Mouse (Mus musculus) adrenal gland, adult 2 months (tissue): ENCODE measurements around the gene Plet1. TPM values are rescaled to one million over a fixed set of nuclear protein-coding genes. Genes with fewer than 3 reads are reported as not detected.

Experiments used
- DNase-seq: peaks from one replicate; pipeline ENCODE4 v3.0.0; 2021
- long read RNA-seq: library from polyadenylated mRNA; stranded (forward); transcript quantifications from one replicate; pipeline ENCODE4 v2.0.0, GENCODE M21; 2021
- polyA plus RNA-seq: library from polyadenylated mRNA; depleted of rRNA; stranded (reverse); fragments of >200 nt; gene quantifications from 2 replicates; pipeline ENCODE4 v1.2.3, GENCODE M21; 2012; rRNA removed
- total RNA-seq, 2 experiments: library from RNA; stranded (reverse); gene quantifications; 2 replicates each; pipeline ENCODE4 v1.2.3; 2021

Plet1 gene
- total RNA-seq (under 1 TPM; 0.46 to 0.59 TPM), polyA plus RNA-seq (0.08 TPM in 1 of 2 replicates, not detected in the other)
- long read RNA-seq, result 0 reads

- no peak for DNase-seq
Measured at GRCm38 (mm10) chr9:50494311-50494710, at the start of gene Plet1. Gene Plet1, plus strand, starts transcription at chr9:50494525.

GRCm38 (mm10) chr9:50449048-50449447 lies 45.3 kb upstream of the Plet1 start:
- DNase-seq, result peak; percentile 28

GRCm38 (mm10) chr9:50451456-50452218 lies 42.7 kb upstream of the Plet1 start:
- DNase-seq, result no peak

DNA sequence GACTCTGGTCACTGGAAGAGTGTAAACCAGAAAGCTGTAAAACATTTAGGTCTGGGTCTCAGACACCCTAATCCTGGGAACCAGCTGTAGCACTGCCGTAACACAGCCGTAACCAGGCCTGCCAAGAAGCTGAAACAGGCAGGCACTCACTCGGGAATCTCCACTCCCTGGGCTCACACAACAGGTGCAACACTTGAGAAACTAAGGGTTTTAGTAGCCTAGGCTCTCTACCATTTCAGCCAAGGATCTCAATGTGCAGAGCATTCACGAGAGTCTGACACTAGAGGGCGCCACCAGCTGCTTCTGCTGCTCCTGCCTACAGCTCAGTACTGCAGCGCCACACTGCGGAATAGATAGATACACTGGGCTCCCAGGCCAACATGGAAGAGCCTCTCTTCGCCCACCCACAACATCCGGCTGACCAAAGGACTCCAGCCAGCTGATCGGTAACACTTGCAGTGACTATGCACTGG lies 42.0 kb upstream of the Plet1 start:
- peak; percentile 77 for DNase-seq

GRCm38 (mm10) chr9:50457596-50457995 lies 36.7 kb upstream of the Plet1 start:
- DNase-seq, result no peak

DNA sequence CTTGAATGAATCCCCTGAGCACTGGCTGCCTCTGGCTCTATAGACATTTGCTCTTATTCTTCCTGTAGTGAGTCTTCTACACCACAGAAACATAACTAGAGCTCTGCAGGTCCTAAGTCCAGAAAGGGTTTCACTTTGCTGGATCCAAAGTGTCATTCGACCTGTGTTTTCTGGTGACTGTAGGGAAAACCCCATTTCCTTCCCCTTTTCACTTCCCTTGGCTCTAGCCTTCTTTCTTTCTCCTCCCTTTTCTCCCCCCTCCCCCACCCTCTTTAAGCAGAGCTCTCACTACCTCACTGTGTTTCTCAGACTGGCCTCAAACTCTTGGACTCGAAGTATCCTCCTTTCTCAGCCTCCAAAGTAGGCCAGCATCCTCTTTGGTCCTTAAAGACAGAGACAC lies 34.8 kb upstream of the Plet1 start:
- DNase-seq, result no peak

GRCm38 (mm10) chr9:50462494-50463204 lies 31.7 kb upstream of the Plet1 start:
- DNase-seq, result peak; percentile 79

- no peak for DNase-seq
Measured at GRCm38 (mm10) chr9:50463205-50463508, 31.2 kb upstream of the Plet1 start.

DNA sequence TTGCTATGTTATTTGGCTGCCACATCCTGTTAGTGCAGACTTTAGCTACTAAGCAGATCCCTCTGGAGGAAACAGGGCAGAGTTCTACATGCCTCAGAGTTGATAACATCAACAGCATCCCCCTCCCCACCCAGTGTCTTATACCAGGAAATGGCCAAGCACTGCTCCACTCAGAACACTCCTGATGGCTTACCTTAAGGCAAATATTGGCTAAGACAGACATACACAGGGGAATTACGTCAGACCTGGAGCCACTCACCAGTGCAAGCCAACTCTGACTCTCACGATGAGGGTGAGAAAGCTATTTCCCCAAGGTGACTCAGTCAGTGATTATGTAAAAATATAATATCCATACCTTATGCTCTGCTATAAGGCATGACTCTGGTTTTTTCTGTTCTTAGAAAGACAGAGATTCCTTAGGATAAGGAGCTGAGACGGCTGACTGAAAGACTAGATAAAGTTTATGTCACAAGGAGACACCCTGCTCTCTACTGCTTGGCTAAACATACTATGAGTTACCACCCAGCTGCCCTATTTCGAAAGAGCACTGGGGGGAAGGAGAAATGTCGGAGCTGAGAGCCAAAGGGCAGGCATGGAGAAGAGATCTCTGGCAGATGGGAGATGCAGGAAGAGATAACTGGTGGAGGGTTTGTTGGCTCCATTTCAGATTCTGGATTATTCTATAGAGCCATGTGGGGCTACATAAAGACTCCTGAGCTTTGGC lies 23.8 kb upstream of the Plet1 start:
- no peak for DNase-seq

DNA sequence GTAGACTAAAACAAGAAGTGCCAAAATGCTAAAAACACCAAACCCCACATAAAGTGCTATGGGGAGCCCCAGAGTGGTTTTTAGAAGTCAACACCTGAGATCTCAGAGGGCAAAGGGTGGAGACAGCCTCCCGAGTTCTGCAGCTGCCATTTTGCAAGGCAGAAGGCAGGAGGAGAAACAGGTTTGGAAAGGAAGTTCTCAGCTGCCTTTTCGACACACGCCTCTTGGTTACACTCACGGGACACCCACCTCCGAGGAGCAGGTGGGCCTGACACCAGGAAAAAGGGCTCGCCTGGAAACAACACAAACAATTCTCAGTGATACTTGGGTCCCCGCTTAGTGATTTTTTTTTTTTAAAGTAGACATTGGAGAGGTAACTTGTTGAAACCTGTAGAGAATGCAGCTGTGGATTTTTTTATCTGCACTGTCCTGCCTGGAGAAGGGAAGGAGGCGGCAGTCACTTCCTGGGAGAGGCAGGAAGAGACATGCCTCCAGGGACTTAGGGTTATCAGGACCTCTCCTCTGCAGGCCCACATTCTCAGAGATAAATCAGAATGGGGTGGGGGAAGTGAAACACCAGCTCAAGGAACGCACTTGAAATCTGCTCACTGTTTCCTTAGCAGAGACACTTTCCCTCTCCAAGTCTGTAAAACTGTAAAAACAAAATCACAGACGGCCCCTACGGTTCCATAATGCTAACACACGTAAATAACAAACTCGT lies 23.0 kb upstream of the Plet1 start:
- DNase-seq, result no peak

- DNase-seq, result no peak
Measured at GRCm38 (mm10) chr9:50475318-50475717, 19.0 kb upstream of the Plet1 start.

DNA sequence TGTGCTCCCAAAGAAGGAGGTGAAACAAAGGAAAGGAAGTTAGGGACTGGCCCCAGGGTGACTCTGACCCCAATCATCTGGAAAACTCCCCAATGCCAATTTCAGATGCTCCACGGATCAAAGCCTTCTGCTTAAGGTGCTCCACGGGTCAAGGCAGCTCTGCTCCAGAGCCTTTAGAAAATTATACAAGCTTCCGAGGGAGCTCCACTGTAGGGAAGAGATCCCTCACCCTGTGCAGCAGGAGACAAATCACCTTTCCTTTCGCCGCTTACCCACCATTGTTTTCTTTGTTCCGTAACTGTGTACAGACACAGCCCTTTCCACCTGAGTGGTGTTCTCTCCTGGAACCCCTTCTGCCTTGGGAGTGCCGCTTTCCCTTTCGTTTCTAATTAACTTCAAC lies 18.6 kb upstream of the Plet1 start:
- no peak for DNase-seq

DNA sequence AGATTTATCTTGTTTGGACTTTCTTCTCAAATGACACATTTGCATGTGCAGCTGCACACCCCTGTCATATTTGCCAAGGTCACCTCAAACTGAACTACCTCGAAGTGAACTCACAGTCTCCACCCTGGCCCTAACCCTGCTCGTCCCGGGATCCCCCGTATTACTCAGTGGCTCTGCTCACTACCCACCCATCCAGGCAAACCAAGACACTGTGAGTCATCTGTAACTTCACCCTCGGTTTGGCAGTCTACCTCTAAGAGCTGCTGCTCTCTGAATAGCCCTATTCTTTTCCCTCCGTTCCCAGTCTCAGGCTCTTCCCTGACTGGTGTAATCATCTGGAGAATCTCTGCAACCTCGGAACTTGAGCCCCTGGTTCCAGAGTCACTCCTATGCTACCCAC lies 17.7 kb upstream of the Plet1 start:
- no peak for DNase-seq

- no peak for DNase-seq
Measured at GRCm38 (mm10) chr9:50477270-50477669, 17.1 kb upstream of the Plet1 start.

DNA sequence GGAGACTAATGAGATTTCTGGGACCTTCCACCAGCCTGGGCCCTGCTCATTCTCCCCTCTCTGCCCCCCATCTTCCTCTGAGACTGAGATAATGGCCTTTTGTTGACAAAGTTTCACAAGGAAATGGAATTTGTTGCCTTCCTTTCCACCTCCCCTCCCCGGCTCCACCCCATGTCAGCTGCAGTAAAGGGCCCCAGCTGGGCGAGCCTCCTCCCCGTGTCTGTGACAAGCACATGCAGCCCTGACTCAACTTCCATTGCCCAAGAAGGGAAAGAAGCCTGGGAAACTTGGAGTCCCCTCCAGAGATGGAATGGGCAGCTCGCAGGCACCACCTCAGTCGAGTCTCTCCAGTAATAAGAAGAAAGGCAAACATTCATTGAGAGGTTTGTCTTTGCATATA lies 15.5 kb upstream of the Plet1 start:
- DNase-seq, result no peak

GRCm38 (mm10) chr9:50479476-50479875 lies 14.8 kb upstream of the Plet1 start:
- no peak for DNase-seq

GRCm38 (mm10) chr9:50482743-50483142 lies 11.6 kb upstream of the Plet1 start:
- no peak for DNase-seq

GRCm38 (mm10) chr9:50485521-50485920 lies 8.8 kb upstream of the Plet1 start:
- DNase-seq, result no peak

DNA sequence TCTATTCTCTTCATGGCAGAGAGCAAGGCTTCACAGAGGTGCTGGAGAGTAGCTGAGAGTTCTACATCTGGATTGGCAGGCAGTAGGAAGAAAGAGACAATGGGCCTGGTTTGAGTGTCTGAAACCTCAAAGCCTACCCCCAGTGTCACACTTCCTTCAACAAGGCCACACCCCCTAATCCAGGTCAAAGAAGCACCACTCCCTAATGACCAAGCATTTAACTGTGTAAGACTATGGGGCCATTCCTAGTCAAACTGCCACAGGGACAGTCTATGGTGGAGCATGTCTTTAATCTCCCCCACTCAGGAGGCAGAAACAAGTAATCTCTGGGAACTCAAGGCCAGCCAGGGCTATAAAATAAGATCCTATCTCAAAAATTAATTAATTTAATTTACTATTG lies 3.5 kb upstream of the Plet1 start:
- no peak for DNase-seq

DNA sequence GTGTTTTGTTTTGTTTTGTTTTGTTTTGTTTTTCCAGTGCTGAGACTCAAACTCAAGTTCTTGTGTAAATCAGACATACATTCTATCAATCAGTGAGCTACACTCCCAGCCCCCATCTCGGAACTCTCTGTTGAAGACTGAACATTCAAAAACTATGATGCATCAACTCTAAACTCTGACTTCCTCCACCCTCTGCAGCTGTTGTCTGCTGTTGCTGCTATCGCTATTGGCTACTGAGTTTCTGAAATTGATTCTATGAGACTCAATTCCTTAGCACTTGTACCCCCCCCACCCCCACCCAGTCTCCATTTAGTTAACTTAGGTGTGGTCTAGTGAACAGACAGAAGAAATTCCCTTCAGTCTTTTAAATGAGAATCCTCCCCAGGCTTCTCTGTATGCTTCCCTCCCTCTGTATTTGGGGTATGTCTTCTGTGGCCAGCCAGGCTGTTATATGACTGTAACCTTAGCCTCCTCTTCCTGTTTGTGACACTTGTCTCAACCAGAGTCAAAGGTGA lies 2.7 kb upstream of the Plet1 start:
- no peak for DNase-seq

GRCm38 (mm10) chr9:50493777-50494176 lies 548 bp upstream of the Plet1 start:
- no peak for DNase-seq
